Mouse (Mus musculus): ENCODE results near the gene Clec9a. TPM values are rescaled to one million over a fixed set of nuclear protein-coding genes. Genes with fewer than 3 reads are reported as not detected.

The Clec9a gene
- polyA plus RNA-seq, 1 experiment from 2014 or later: 0.46 TPM

GRCm38 (mm10) chr6:129385000-129385399 lies 23.7 kb upstream of the Clec9a start:
- no peak overlapping the region for H3K4me2 ChIP-seq (replicated peaks; ENCODE audit: low read depth, low read length)
- H3K36me3 ChIP-seq (ENCODE audit: control insufficient read depth, insufficient read depth, low read length): no peaks in the 10 kb centered on the region
- H3K9ac ChIP-seq (ENCODE audit: low read depth, low read length): no peak overlapping the region
- no peak overlapping the region for H3K4me3 ChIP-seq (ENCODE audit: low read depth, low read length)
- DNase-seq (ENCODE audit: low spot score) (no peak), ATAC-seq (ENCODE audit: low FRiP score) (peak; percentile 20; the same call in 1 of the 2 replicates)
- WGBS: 45% methylated on average over 4 of the region's 4 CpGs
- no peaks in the 10 kb centered on the region for H3K27me3 ChIP-seq (ENCODE audit: control insufficient read depth, insufficient read depth, low read length)
- H3K9me3 ChIP-seq (ENCODE audit: control insufficient read depth, low read length): no peaks in the 10 kb centered on the region
- no peaks in the 10 kb centered on the region for H3K4me1 ChIP-seq (replicated peaks; ENCODE audit: control insufficient read depth, insufficient read depth, low read length)
- H3K27ac ChIP-seq (ENCODE audit: low read depth, low read length): no peak overlapping the region

DNA sequence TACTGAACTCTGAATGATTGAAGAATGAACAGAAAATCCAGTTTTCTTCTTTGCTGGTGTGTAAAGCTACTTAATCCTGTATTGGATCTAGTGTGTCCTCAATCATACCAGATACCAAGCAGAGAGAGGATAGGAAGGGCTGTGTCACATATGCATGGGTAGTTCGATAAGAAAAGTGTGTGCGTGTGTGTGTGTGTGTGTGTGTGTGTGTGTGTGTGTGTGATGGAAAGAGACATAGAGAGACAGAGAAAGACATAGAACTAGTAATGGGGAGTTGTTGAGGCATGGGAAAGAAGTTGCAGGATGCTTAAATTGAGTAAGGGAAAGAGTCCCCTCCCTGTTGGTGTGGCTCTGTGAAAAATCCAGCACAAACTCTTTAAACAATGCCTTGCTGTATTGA lies 22.9 kb upstream of the Clec9a start, which contains the start of gene Clec12b:
Gene Clec12b, minus strand, starts transcription at position 101 of the 400 bp plus-strand sequence.
- H3K9me3 ChIP-seq (ENCODE audit: control insufficient read depth, low read length): no peaks in the 10 kb centered on the region
- ATAC-seq (ENCODE audit: low FRiP score) (no peak), DNase-seq (ENCODE audit: low spot score) (no peak)
- no peaks in the 10 kb centered on the region for H3K27me3 ChIP-seq (ENCODE audit: control insufficient read depth, insufficient read depth, low read length)
- H3K4me2 ChIP-seq (replicated peaks; ENCODE audit: low read depth, low read length): no peak within 1 kb of the TSS
- 81% methylated on average over 2 of the region's 2 CpGs for WGBS
- H3K9ac ChIP-seq (ENCODE audit: low read depth, low read length): no peak within 1 kb of the TSS
- no peak within 1 kb of the TSS for H3K4me3 ChIP-seq (ENCODE audit: low read depth, low read length)
- H3K27ac ChIP-seq (ENCODE audit: low read depth, low read length): no peak within 1 kb of the TSS
- H3K4me1 ChIP-seq (replicated peaks; ENCODE audit: control insufficient read depth, insufficient read depth, low read length): no peaks in the 10 kb centered on the region
- no peaks in the 10 kb centered on the region for H3K36me3 ChIP-seq (ENCODE audit: control insufficient read depth, insufficient read depth, low read length)

- no peaks in the 10 kb centered on the region for H3K27me3 ChIP-seq (ENCODE audit: control insufficient read depth, insufficient read depth, low read length)
- WGBS: 41% methylated on average over 2 of the region's 2 CpGs
- H3K4me1 ChIP-seq (replicated peaks; ENCODE audit: control insufficient read depth, insufficient read depth, low read length): no peaks in the 10 kb centered on the region
- H3K4me3 ChIP-seq (ENCODE audit: low read depth, low read length): no peak overlapping the region
- no peaks in the 10 kb centered on the region for H3K36me3 ChIP-seq (ENCODE audit: control insufficient read depth, insufficient read depth, low read length)
- no peak overlapping the region for H3K9ac ChIP-seq (ENCODE audit: low read depth, low read length)
- H3K4me2 ChIP-seq (replicated peaks; ENCODE audit: low read depth, low read length): no peak overlapping the region
- no peak for DNase-seq (ENCODE audit: low spot score)
- no peak overlapping the region for H3K27ac ChIP-seq (ENCODE audit: low read depth, low read length)
- no peak for ATAC-seq (ENCODE audit: low FRiP score)
- H3K9me3 ChIP-seq (ENCODE audit: control insufficient read depth, low read length): no peaks in the 10 kb centered on the region
Measured at GRCm38 (mm10) chr6:129393087-129393720, 15.5 kb upstream of the Clec9a start.

DNA sequence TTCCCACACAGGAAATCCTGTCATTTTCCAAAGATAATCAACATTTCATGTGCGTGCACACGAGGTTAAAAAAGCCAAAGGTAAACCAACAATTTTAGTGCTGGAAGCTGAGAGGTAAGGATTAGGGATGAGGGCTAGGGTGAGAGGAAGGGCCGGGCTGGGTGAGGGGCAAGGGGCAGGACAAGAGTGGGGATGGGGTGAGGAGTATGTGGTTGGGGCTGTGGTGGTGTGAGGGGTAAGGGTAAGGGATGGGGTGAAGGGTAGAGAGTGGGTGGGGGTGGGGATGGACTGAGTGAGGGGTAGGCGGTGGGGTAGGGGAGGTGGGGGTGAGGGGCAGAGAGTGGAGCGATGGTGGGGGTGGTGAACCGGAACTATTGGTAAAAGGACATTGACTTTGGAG lies 14.9 kb upstream of the Clec9a start:
- Histone ChIP-seq H3K4me1 (replicated peaks; ENCODE audit: control insufficient read depth, insufficient read depth, low read length) (no peaks in the 10 kb centered on the region), H3K9ac (ENCODE audit: low read depth, low read length) (no peak overlapping the region), H3K36me3 (ENCODE audit: control insufficient read depth, insufficient read depth, low read length) (no peaks in the 10 kb centered on the region), H3K27me3 (ENCODE audit: control insufficient read depth, insufficient read depth, low read length) (no peaks in the 10 kb centered on the region), H3K27ac (ENCODE audit: low read depth, low read length) (no peak overlapping the region), H3K4me2 (replicated peaks; ENCODE audit: low read depth, low read length) (no peak overlapping the region), H3K9me3 (ENCODE audit: control insufficient read depth, low read length) (no peaks in the 10 kb centered on the region), H3K4me3 (ENCODE audit: low read depth, low read length) (no peak overlapping the region)
- WGBS: 76% methylated on average over 6 of the region's 6 CpGs
- DNase-seq (ENCODE audit: low spot score) (no peak), ATAC-seq (ENCODE audit: low FRiP score) (no peak)

DNA sequence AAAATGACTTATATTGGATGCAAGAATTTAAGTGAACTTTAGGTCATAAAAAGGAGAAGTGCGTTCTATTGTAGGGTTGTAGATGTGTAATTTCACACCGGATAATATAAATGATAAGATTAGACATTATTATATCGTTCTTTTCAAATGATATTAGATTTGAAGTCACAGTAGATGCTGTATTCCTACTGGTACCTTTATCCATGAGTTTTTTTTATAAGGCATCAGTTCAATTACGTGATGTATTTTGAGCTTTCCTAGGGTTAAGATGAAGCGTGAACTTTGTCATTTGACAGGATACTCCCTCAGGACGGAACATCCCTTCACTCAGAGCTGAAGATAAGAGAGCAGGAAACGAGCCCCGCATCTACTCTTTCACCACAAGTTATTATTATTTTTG lies 11.7 kb upstream of the Clec9a start, which contains the start of gene Clec1b:
Gene Clec1b, plus strand, starts transcription at position 301 of the 400 bp plus-strand sequence.
- DNase-seq (ENCODE audit: low spot score) (no peak), ATAC-seq (ENCODE audit: low FRiP score) (no peak)
- H3K4me2 ChIP-seq (replicated peaks; ENCODE audit: low read depth, low read length): no peak within 1 kb of the TSS
- no peaks in the 10 kb centered on the region for H3K4me1 ChIP-seq (replicated peaks; ENCODE audit: control insufficient read depth, insufficient read depth, low read length)
- H3K4me3 ChIP-seq (ENCODE audit: low read depth, low read length): no peak within 1 kb of the TSS
- H3K9me3 ChIP-seq (ENCODE audit: control insufficient read depth, low read length): no peaks in the 10 kb centered on the region
- WGBS: 87% methylated on average over 8 of the region's 8 CpGs
- H3K27ac ChIP-seq (ENCODE audit: low read depth, low read length): no peak within 1 kb of the TSS
- no peaks in the 10 kb centered on the region for H3K36me3 ChIP-seq (ENCODE audit: control insufficient read depth, insufficient read depth, low read length)
- H3K27me3 ChIP-seq (ENCODE audit: control insufficient read depth, insufficient read depth, low read length): no peaks in the 10 kb centered on the region
- H3K9ac ChIP-seq (ENCODE audit: low read depth, low read length): no peak within 1 kb of the TSS

DNA sequence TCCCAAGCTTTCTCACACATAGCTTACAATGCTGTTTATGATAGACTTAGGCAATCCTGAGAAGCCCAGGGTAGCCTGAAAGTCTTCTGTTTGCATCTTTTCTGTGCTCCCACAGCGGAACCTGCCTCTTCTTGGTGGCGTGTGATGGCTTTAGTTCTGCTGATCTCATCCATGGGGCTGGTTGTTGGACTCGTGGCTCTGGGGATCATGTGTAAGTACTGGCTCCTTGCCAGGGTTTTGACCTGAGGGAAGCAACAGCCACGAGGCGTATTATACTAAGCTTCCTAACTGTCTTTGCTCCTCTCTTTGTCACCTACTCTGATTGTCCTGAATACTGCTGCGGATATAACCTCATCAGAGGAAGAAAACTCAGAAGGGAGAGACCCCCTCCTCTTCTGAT lies 8.7 kb upstream of the Clec9a start:
- WGBS: 77% methylated on average over 6 of the region's 6 CpGs
- no peak for DNase-seq (ENCODE audit: low spot score)
- H3K9ac ChIP-seq (ENCODE audit: low read depth, low read length): no peak overlapping the region

GRCm38 (mm10) chr6:129402404-129402803 lies 6.3 kb upstream of the Clec9a start:
- Histone ChIP-seq H3K4me2 (replicated peaks; ENCODE audit: low read depth, low read length) (no peak overlapping the region), H3K4me3 (ENCODE audit: low read depth, low read length) (no peak overlapping the region), H3K27me3 (ENCODE audit: control insufficient read depth, insufficient read depth, low read length) (no peaks in the 10 kb centered on the region), H3K9me3 (ENCODE audit: control insufficient read depth, low read length) (no peaks in the 10 kb centered on the region), H3K4me1 (replicated peaks; ENCODE audit: control insufficient read depth, insufficient read depth, low read length) (no peaks in the 10 kb centered on the region), H3K27ac (ENCODE audit: low read depth, low read length) (no peak overlapping the region), H3K9ac (ENCODE audit: low read depth, low read length) (no peak overlapping the region), H3K36me3 (ENCODE audit: control insufficient read depth, insufficient read depth, low read length) (no peaks in the 10 kb centered on the region)
- 95% methylated on average over 2 of the region's 2 CpGs for WGBS
- no peak for DNase-seq (ENCODE audit: low spot score)
- ATAC-seq (ENCODE audit: low FRiP score): no peak

More for the DNA sequence above, 8.7 kb upstream of the Clec9a start:
- Histone ChIP-seq H3K4me1 (replicated peaks; ENCODE audit: control insufficient read depth, insufficient read depth, low read length) (no peaks in the 10 kb centered on the region), H3K27ac (ENCODE audit: low read depth, low read length) (no peak overlapping the region), H3K4me2 (replicated peaks; ENCODE audit: low read depth, low read length) (no peak overlapping the region), H3K4me3 (ENCODE audit: low read depth, low read length) (no peak overlapping the region), H3K27me3 (ENCODE audit: control insufficient read depth, insufficient read depth, low read length) (no peaks in the 10 kb centered on the region), H3K36me3 (ENCODE audit: control insufficient read depth, insufficient read depth, low read length) (no peaks in the 10 kb centered on the region), H3K9me3 (ENCODE audit: control insufficient read depth, low read length) (no peaks in the 10 kb centered on the region)
- ATAC-seq (ENCODE audit: low FRiP score): no peak

DNA sequence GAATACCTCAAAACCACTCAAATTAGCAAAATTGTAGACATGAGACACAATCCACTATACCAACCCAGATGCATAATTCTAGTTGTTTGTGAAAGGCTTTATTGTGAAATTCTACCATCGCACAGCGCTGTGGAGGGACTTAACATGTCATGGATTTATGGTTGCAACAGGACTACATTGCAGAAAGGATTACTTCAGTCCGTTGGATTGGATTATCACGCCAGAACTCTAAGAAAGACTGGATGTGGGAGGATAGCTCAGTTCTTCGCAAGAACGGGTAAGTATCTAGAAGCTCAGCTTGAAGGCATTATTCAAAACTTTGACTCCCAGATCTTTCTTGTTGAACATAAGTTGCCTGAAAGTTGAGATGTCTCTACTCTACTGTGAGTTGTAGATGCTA lies 5.3 kb upstream of the Clec9a start:
- H3K4me1 ChIP-seq (replicated peaks; ENCODE audit: control insufficient read depth, insufficient read depth, low read length): no peaks in the 10 kb centered on the region
- H3K9me3 ChIP-seq (ENCODE audit: control insufficient read depth, low read length): no peaks in the 10 kb centered on the region
- no peaks in the 10 kb centered on the region for H3K27me3 ChIP-seq (ENCODE audit: control insufficient read depth, insufficient read depth, low read length)
- no peak overlapping the region for H3K9ac ChIP-seq (ENCODE audit: low read depth, low read length)
- ATAC-seq (ENCODE audit: low FRiP score): no peak
- WGBS: 89% methylated on average over 6 of the region's 6 CpGs
- no peak for DNase-seq (ENCODE audit: low spot score)
- H3K36me3 ChIP-seq (ENCODE audit: control insufficient read depth, insufficient read depth, low read length): no peaks in the 10 kb centered on the region
- H3K4me3 ChIP-seq (ENCODE audit: low read depth, low read length): no peak overlapping the region
- no peak overlapping the region for H3K4me2 ChIP-seq (replicated peaks; ENCODE audit: low read depth, low read length)
- no peak overlapping the region for H3K27ac ChIP-seq (ENCODE audit: low read depth, low read length)

- Histone ChIP-seq H3K27me3 (ENCODE audit: control insufficient read depth, insufficient read depth, low read length) (no peaks in the 10 kb centered on the region), H3K4me1 (replicated peaks; ENCODE audit: control insufficient read depth, insufficient read depth, low read length) (no peaks in the 10 kb centered on the region), H3K4me2 (replicated peaks; ENCODE audit: low read depth, low read length) (no peak overlapping the region), H3K9me3 (ENCODE audit: control insufficient read depth, low read length) (no peaks in the 10 kb centered on the region), H3K36me3 (ENCODE audit: control insufficient read depth, insufficient read depth, low read length) (no peaks in the 10 kb centered on the region), H3K27ac (ENCODE audit: low read depth, low read length) (no peak overlapping the region), H3K4me3 (ENCODE audit: low read depth, low read length) (no peak overlapping the region), H3K9ac (ENCODE audit: low read depth, low read length) (no peak overlapping the region)
- DNase-seq (ENCODE audit: low spot score): no peak
- no peak for ATAC-seq (ENCODE audit: low FRiP score)
Measured at GRCm38 (mm10) chr6:129405999-129406398, 2.7 kb upstream of the Clec9a start.

All from hindbrain, embryonic 11.5 days (tissue).